Mouse (Mus musculus): Measurements from ENCODE around the gene Strc.
A peak's percentile ranks its signal among the peaks of the same experiment; 100 is the strongest.
"Not testable (repeated sequence)": the region's sequence is repeated elsewhere in the genome, so short reads cannot be mapped to it uniquely, and the experiment has no call there.

Strc gene

GRCm38 (mm10) chr2:121386961-121387575 is at the start of gene Strc:
Gene Strc (minus strand): TSS chr2:121387168.
- DNase-seq (ENCODE audit: low read depth, low spot score) = not testable (repeated sequence)

GRCm38 (mm10) chr2:121434854-121435253 is 47.9 kb upstream of the Strc start:
- peak; percentile 78 for DNase-seq (ENCODE audit: low read depth, low spot score)

- DNase-seq (ENCODE audit: low read depth, low spot score) = no peak
Measured at GRCm38 (mm10) chr2:121425890-121426289, 38.9 kb upstream of the Strc start.

GRCm38 (mm10) chr2:121423166-121423565 is 36.2 kb upstream of the Strc start:
- no peak for DNase-seq (ENCODE audit: low read depth, low spot score)

- DNase-seq (ENCODE audit: low read depth, low spot score) = no peak
Measured at GRCm38 (mm10) chr2:121418476-121418875, 31.5 kb upstream of the Strc start.

- DNase-seq (ENCODE audit: low read depth, low spot score) = no peak
Measured at GRCm38 (mm10) chr2:121416356-121416755, 29.4 kb upstream of the Strc start.

DNA sequence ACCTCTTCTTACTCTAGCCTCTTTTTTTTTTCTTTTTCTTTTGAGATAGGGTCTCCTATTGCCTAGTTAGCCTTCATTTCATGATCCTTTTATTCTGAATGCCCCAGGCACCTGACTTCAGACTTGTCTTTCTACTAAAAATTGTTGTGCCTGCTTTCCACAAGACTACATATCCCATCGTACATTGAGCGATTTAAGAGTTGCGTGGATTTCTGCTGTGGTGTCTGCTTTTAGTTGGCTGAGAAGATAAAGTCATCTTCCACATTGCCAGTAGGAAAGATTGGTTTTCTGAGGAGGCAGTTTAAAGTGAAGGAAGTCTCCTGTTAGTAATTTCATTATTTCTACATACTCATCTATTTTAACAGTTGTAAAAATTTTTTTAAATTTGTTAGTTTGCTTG is 28.6 kb upstream of the Strc start:
- no peak for DNase-seq (ENCODE audit: low read depth, low spot score)

DNA sequence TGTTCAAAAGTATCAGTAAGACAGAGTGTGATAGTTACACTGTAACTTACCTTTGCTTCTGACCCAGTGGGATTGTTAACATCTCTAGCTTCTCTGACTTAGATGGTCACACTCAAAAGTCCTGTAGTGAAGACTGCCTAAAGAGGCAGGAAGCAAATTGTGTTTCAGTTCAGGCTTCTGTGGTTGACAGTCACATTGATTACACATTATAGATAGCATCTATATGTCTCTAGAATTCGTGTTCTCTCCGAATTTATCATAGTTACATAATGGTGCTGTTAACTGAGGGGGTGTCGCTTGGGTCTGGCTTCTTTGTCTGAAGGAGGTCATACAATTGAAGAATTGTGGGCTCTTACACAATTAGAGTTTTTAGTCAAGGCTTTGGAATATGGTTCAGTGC is 28.1 kb upstream of the Strc start:
- DNase-seq (ENCODE audit: low read depth, low spot score) = no peak

- DNase-seq (ENCODE audit: low read depth, low spot score) = peak; percentile 74
Measured at GRCm38 (mm10) chr2:121414139-121414685, 27.2 kb upstream of the Strc start.

DNA sequence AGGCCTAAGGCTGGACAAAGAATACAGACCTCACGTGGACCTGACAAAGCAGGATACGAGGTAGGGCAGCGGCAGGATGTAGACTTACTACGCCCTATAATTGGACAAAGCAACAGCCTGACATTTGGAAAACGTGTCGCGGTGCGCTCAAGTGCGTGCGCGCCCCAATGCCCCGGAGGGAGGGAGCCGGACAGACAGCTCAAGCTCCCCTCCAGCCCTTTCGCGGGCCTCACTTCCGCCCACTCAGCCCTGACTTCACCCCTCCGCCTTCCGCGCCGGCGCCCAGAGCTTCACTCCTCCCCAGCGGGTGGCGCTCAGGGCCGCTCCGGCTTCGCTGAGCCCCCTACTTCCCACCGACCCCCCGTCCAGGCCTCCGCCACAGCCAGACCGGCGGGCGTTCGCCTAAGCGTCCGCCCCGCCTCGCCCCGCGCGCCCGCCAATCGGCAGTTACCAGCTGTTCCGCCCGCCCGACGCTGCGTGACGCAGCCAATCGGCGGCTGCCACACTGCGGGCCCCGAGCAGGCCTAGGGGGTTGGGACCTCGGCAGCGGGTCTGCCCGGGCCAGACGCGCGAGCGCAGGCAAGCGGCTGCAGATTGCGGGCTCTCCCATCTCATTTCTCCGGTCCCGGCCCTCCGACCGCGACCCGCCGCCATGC is 26.5 kb upstream of the Strc start, which contains the start of the genes Pdia3 and Catsper2:
Pdia3 (plus strand) TSS at position 389 of the 656 bp plus-strand sequence.
Catsper2 (minus strand) TSS at position 406 of the 656 bp plus-strand sequence.
- DNase-seq (ENCODE audit: low read depth, low spot score) = peak; percentile 93

- no peak for DNase-seq (ENCODE audit: low read depth, low spot score)
Measured at GRCm38 (mm10) chr2:121412843-121413386, 25.9 kb upstream of the Strc start.

DNA sequence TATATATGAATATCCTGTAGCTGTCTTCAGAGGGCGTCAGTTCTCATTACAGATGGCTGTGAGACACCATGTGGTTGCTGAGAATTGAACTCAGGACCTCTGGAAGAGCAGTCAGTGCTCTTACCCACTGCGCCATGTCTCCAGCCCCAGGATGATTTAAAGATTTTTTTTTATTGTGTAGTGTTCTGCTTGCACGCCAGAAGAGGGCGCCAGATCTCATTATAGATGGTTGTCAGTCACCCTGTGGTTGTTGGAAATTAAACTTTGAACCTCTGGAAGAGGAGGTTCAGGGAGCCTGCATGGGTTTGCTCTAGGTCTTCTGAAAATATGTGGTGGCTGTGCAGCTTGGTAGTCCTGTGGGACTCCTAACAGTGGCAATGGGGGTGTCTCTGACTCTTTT is 21.2 kb upstream of the Strc start:
- DNase-seq (ENCODE audit: low read depth, low spot score) = peak; percentile 68

DNA sequence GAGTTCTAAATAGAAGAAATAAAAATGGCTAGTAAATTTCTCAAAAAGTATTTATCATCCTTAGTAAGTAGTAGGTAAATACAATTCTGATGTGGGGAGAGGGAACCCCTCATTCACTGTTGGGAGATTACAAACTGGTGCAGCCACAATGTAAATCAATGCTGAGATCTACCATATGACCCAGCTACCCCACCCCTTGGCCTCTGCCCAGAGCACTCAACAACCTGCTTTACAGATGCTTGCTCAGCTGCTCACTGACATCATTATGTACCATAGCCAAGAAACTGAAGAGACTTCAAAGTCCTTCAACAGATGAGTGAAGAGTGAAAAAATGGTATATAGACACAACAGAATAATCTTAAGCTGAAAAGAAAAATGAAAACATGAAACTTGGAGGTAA is 16.3 kb upstream of the Strc start:
- DNase-seq (ENCODE audit: low read depth, low spot score) = no peak

- DNase-seq (ENCODE audit: low read depth, low spot score) = peak; percentile 93
Measured at GRCm38 (mm10) chr2:121396624-121397023, 9.7 kb upstream of the Strc start.

DNA sequence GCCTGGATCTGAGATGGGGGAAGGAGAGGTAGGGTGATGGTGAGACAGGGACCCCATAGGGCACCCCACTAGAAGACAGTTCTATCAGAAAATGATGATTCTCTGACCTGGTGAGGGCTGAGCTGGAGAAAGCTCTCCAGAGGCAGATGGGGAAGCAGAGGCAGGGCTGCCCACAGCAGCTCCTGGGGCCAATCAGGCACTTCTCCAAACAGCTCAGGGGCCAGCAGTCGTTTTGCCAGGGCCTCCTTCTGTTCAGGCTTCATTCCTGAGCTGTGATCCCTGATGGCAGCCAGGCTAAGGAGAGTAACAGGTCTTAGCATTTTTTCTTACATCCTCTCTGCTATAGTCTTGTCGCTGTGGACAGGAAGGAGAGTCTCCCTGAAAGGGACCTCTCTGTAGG is 12.2 kb downstream of the Strc start:
- no peak for DNase-seq (ENCODE audit: low read depth, low spot score)

- DNase-seq (ENCODE audit: low read depth, low spot score) = no peak
Measured at GRCm38 (mm10) chr2:121372266-121372665, 14.7 kb downstream of the Strc start.

DNA sequence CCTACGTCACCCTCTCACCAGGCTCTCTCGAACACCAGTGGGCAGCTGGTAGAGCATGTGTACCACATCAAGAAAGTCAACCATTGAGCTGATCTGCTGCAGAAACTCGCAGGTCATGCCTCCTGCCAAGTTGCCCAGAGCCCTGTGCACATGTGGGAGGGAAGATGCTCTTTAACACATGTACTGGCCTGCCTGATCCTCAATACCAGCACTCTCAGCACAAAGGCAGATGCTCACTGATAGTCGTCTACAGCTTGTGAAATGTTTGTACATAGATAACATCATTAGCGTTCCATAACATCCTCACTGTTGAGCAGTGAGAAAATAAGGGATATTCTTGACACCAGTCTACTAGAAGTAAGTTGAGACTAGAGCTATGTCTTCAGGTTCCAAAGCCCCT is 16.0 kb downstream of the Strc start:
- DNase-seq (ENCODE audit: low read depth, low spot score) = no peak

GRCm38 (mm10) chr2:121368831-121369230 is 18.1 kb downstream of the Strc start:
- DNase-seq (ENCODE audit: low read depth, low spot score) = peak; percentile 19

GRCm38 (mm10) chr2:121363656-121364055 is 23.3 kb downstream of the Strc start:
- no peak for DNase-seq (ENCODE audit: low read depth, low spot score)

GRCm38 (mm10) chr2:121359461-121359860 is 27.5 kb downstream of the Strc start:
- no peak for DNase-seq (ENCODE audit: low read depth, low spot score)

- no peak for DNase-seq (ENCODE audit: low read depth, low spot score)
Measured at GRCm38 (mm10) chr2:121358381-121358780, 28.6 kb downstream of the Strc start.

- DNase-seq (ENCODE audit: low read depth, low spot score) = no peak
Measured at GRCm38 (mm10) chr2:121357961-121358360, 29.0 kb downstream of the Strc start.

GRCm38 (mm10) chr2:121357494-121357893 is 29.5 kb downstream of the Strc start, which contains the start of gene Ckmt1:
Gene Ckmt1 (plus strand): TSS chr2:121357714.
- DNase-seq (ENCODE audit: low read depth, low spot score) = no peak

All from 3T3-L1 (cell line).